Mouse (Mus musculus) forebrain, embryonic 15.5 days (tissue): ENCODE measurements at regions not wholly inside any gene's neighbourhood (a gene's known extent, or its start where the extent isn't known, plus 50 kb on each side); places are given as distances from the start of the nearest gene placed in this dataset.

Source experiments
- ATAC-seq: fragments of 200-750 bp; cut with Nextera tagmentation; replicated peaks from 2 replicates; pipeline ENCODE4 v1.8.0; 2017; ENCODE audit warnings: mild to moderate bottlenecking, moderate TSS enrichment, moderate library complexity
- H3K27ac ChIP-seq: fragments of 300-500 bp; sonication (generic); replicated peaks from 2 replicates; pipeline ENCODE4 v1.5.1; 2015; ENCODE audit warnings: mild to moderate bottlenecking, inconsistent platforms
- H3K27me3 ChIP-seq: fragments of 300-500 bp; sonication (generic); 2 replicates; pipeline ENCODE4 v1.6.1; 2015; ENCODE audit warnings: inconsistent platforms
- H3K36me3 ChIP-seq: fragments of 300-500 bp; sonication (generic); 2 replicates; pipeline ENCODE4 v1.6.1; 2015; ENCODE audit warnings: mild to moderate bottlenecking, inconsistent platforms
- H3K4me1 ChIP-seq: fragments of 300-500 bp; sonication (generic); 2 replicates; pipeline ENCODE4 v1.6.1; 2015; ENCODE audit warnings: inconsistent platforms
- H3K4me2 ChIP-seq: fragments of 300-500 bp; sonication (generic); replicated peaks from 2 replicates; pipeline ENCODE4 v1.6.1; 2015; ENCODE audit warnings: mild to moderate bottlenecking, inconsistent platforms
- H3K4me3 ChIP-seq: fragments of 300-500 bp; sonication (generic); 2 replicates; pipeline ENCODE4 v1.5.1; 2015; ENCODE audit warnings: mild to moderate bottlenecking, inconsistent platforms
- H3K9ac ChIP-seq: fragments of 300-500 bp; sonication (generic); replicated peaks from 2 replicates; pipeline ENCODE4 v1.6.1; 2015; ENCODE audit warnings: mild to moderate bottlenecking, inconsistent platforms
- H3K9me3 ChIP-seq: fragments of 300-500 bp; sonication (generic); 2 replicates; pipeline ENCODE4 v1.6.1; 2016; ENCODE audit warnings: inconsistent platforms
- WGBS: fragments of 180-500 bp; shearing (Covaris S2); methylation state at CpG from one replicate; pipeline ENCODE4 v1.1.7; 2015; ENCODE audit warnings: mixed read lengths; 5-methylcytosine and 5-hydroxymethylcytosine counted together

DNA sequence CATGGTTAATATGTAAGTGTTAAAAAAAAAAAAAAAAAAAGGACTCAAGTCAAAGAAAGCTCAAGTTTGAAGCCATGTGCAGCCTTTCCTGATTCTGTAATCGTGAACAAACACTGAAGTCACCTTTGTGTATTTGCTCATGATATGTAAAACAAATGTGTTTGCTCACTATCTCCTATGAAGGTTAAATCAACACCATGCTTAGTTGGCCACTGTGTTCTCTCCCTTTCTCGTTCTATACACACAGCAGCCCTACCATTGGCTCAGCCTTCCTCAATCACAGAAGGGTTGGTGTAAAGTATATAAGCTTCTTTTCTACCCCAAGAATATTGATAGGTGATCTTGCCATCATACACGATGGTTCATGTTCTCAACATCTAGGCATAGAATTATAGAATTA is 409.7 kb upstream of the Atp2b1 start:
- WGBS, result 91% methylated on average over 3 of the region's 3 CpGs
- no peak overlapping the region for H3K27ac ChIP-seq
- no peak overlapping the region for H3K4me2 ChIP-seq
- H3K9ac ChIP-seq, result no peak overlapping the region
- no peaks in the 10 kb centered on the region for H3K9me3 ChIP-seq
- no peak for ATAC-seq
- no peaks in the 10 kb centered on the region for H3K36me3 ChIP-seq
- H3K27me3 ChIP-seq, result no peaks in the 10 kb centered on the region
- no peaks in the 10 kb centered on the region for H3K4me1 ChIP-seq
- no peak overlapping the region for H3K4me3 ChIP-seq

GRCm38 (mm10) chr10:98508515-98509143 is 405.6 kb upstream of the Atp2b1 start:
- no peaks in the 10 kb centered on the region for H3K27me3 ChIP-seq
- no peak overlapping the region for H3K4me2 ChIP-seq
- no peak overlapping the region for H3K27ac ChIP-seq
- ATAC-seq, result no peak
- no peaks in the 10 kb centered on the region for H3K36me3 ChIP-seq
- no peaks in the 10 kb centered on the region for H3K4me1 ChIP-seq
- no peak overlapping the region for H3K4me3 ChIP-seq
- 56% methylated on average over 5 of the region's 5 CpGs for WGBS
- no peaks in the 10 kb centered on the region for H3K9me3 ChIP-seq
- H3K9ac ChIP-seq, result no peak overlapping the region

DNA sequence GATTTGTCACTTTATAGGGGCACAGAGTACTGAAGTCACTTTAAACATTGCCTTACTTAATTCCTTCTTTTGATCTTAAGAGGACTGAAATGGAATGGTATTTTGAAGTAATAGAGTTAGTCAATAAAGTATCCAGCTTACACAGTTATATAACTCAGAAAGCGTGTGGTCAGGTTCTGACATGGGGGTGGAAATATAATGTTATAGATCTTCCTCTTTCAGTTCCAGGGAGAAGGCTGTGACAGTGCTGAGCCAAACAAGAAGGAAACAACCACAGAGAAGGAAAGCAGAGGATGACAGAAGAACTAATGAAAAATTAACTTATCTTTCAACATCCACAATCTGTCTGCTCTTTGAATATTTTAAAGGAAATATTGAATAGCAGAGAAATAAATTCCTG is 399.4 kb upstream of the Atp2b1 start:
- Histone ChIP-seq H3K4me3 (no peak overlapping the region), H3K4me2 (no peak overlapping the region), H3K4me1 (no peaks in the 10 kb centered on the region), H3K27ac (no peak overlapping the region), H3K9me3 (no peaks in the 10 kb centered on the region), H3K9ac (no peak overlapping the region), H3K36me3 (no peaks in the 10 kb centered on the region), H3K27me3 (no peaks in the 10 kb centered on the region)
- WGBS, result 93% methylated on average over 1 of the region's 1 CpGs
- ATAC-seq, result no peak

DNA sequence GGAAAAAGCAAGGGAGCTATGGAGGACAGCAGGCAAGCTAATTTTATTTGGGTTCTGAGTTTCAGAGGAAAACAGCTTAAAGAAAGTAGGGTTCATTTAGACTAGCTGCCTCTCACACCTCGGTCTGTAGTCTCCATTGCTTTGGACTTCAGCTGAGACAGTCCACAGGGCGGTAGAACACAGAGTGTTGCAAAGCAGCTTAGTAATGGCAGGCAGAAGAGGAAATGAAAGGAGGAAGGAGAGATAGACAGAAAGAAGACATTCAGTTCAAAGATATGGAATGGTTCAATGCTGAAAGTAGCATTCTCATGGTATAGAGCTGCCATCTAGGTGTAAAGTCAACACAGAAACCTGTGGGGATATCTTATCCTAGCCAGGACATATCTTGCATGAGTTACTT is 396.6 kb upstream of the Atp2b1 start:
- WGBS, result 94% methylated on average over 2 of the region's 2 CpGs
- H3K4me3 ChIP-seq, result no peak overlapping the region
- no peaks in the 10 kb centered on the region for H3K9me3 ChIP-seq
- no peaks in the 10 kb centered on the region for H3K4me1 ChIP-seq
- no peaks in the 10 kb centered on the region for H3K36me3 ChIP-seq
- ATAC-seq, result no peak
- H3K27ac ChIP-seq, result no peak overlapping the region
- H3K9ac ChIP-seq, result no peak overlapping the region
- H3K4me2 ChIP-seq, result no peak overlapping the region
- H3K27me3 ChIP-seq, result no peaks in the 10 kb centered on the region

GRCm38 (mm10) chr10:98529565-98529964 is 384.6 kb upstream of the Atp2b1 start:
- no peaks in the 10 kb centered on the region for H3K4me1 ChIP-seq
- no peak for ATAC-seq
- no peaks in the 10 kb centered on the region for H3K27me3 ChIP-seq
- no peak overlapping the region for H3K4me2 ChIP-seq
- 58% methylated on average over 4 of the region's 4 CpGs for WGBS
- H3K4me3 ChIP-seq, result no peak overlapping the region
- no peak overlapping the region for H3K9ac ChIP-seq
- no peaks in the 10 kb centered on the region for H3K9me3 ChIP-seq
- H3K36me3 ChIP-seq, result no peaks in the 10 kb centered on the region
- H3K27ac ChIP-seq, result no peak overlapping the region

DNA sequence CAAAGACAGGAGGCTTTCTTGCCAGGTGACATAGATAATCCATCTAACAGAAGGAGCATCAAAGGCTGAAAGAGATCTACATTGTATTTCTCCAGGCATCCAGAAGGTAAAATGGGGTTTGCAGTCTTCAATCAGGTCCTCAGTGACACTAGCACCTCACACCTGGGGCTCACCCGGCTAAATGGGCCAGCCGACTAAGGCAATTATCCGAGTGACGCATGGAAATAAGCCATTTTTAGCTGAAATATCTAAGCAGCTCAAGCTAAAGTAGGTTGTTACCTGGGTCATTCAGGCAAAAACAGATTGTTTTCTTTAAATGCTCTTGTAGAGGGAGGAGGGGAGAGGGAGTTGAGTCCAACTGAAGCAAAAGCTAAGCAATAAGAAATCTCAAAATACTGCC is 382.8 kb upstream of the Atp2b1 start:
- no peak for ATAC-seq
- H3K27me3 ChIP-seq, result no peaks in the 10 kb centered on the region
- H3K36me3 ChIP-seq, result no peaks in the 10 kb centered on the region
- no peak overlapping the region for H3K4me2 ChIP-seq
- H3K9ac ChIP-seq, result no peak overlapping the region
- WGBS, result 92% methylated on average over 4 of the region's 4 CpGs
- H3K9me3 ChIP-seq, result no peaks in the 10 kb centered on the region
- no peaks in the 10 kb centered on the region for H3K4me1 ChIP-seq
- H3K27ac ChIP-seq, result no peak overlapping the region
- H3K4me3 ChIP-seq, result no peak overlapping the region

- Histone ChIP-seq H3K9ac (no peak overlapping the region), H3K4me2 (no peak overlapping the region), H3K27ac (no peak overlapping the region), H3K4me1 (no peaks in the 10 kb centered on the region), H3K27me3 (no peaks in the 10 kb centered on the region), H3K36me3 (no peaks in the 10 kb centered on the region), H3K9me3 (no peaks in the 10 kb centered on the region), H3K4me3 (no peak overlapping the region)
- no peak for ATAC-seq
- WGBS, result 93% methylated on average over 1 of the region's 1 CpGs
Measured at GRCm38 (mm10) chr10:98538706-98539105, 375.5 kb upstream of the Atp2b1 start.

DNA sequence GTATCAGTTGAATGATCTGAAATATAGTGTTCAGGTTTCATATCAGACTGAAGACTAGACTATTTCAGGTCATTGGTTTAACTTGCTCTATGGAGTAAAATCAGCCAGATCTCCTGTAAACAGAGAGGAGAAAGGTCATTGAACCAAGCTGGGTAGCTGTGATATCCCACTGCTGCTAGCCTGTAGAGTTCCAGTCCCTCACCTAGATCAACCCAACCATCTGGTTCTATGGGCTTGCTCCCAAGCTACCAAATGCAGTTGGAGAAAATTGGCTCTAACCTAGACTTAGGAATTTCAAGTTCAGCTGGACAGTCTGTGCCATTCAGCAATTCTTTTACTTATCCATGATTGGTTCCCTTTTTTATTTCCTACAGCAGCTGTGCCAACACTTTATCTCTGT is 373.1 kb upstream of the Atp2b1 start:
- Histone ChIP-seq H3K9me3 (no peaks in the 10 kb centered on the region), H3K4me3 (no peak overlapping the region), H3K4me2 (no peak overlapping the region), H3K27me3 (no peaks in the 10 kb centered on the region), H3K36me3 (no peaks in the 10 kb centered on the region), H3K27ac (no peak overlapping the region), H3K4me1 (no peaks in the 10 kb centered on the region), H3K9ac (no peak overlapping the region)
- ATAC-seq, result no peak

DNA sequence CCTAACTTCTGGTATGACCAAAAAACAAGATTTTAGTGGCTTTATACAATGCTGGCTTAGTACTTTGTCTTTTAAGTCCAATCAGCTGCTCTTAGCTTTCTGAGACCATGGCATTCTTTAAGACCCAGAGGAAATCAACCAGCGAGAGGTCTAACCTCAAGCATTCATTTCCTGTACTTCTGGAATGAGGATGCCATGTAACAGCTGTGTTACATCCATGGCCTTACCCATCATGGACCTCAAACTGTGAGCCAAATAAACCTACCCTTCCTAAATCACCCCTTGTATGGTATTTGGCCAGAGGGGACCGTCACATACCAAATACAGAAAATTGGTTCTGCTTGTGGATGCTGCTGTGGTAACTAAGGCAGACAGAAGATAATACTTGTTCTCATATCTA is 372.1 kb upstream of the Atp2b1 start:
- Histone ChIP-seq H3K4me3 (no peak overlapping the region), H3K27ac (no peak overlapping the region), H3K4me1 (no peaks in the 10 kb centered on the region), H3K27me3 (no peaks in the 10 kb centered on the region), H3K36me3 (no peaks in the 10 kb centered on the region), H3K9me3 (no peaks in the 10 kb centered on the region), H3K4me2 (no peak overlapping the region), H3K9ac (no peak overlapping the region)
- WGBS, result 93% methylated on average over 2 of the region's 2 CpGs
- ATAC-seq, result no peak

- Histone ChIP-seq H3K27ac (no peak overlapping the region), H3K4me1 (no peaks in the 10 kb centered on the region), H3K9ac (no peak overlapping the region), H3K36me3 (no peaks in the 10 kb centered on the region), H3K27me3 (no peaks in the 10 kb centered on the region), H3K9me3 (no peaks in the 10 kb centered on the region), H3K4me2 (no peak overlapping the region), H3K4me3 (no peak overlapping the region)
- no peak for ATAC-seq
- WGBS, result 25% methylated on average over 8 of the region's 8 CpGs
Measured at GRCm38 (mm10) chr10:98543253-98543997, 370.8 kb upstream of the Atp2b1 start.

GRCm38 (mm10) chr10:98543998-98544349 is 370.2 kb upstream of the Atp2b1 start:
- 67% methylated on average over 5 of the region's 5 CpGs for WGBS
- H3K4me2 ChIP-seq, result no peak overlapping the region
- H3K4me3 ChIP-seq, result no peak overlapping the region
- H3K27me3 ChIP-seq, result no peaks in the 10 kb centered on the region
- no peaks in the 10 kb centered on the region for H3K36me3 ChIP-seq
- H3K4me1 ChIP-seq, result no peaks in the 10 kb centered on the region
- no peak overlapping the region for H3K9ac ChIP-seq
- H3K27ac ChIP-seq, result no peak overlapping the region
- no peaks in the 10 kb centered on the region for H3K9me3 ChIP-seq
- ATAC-seq, result no peak

GRCm38 (mm10) chr10:98554575-98554974 is 359.6 kb upstream of the Atp2b1 start:
- 91% methylated on average over 3 of the region's 3 CpGs for WGBS
- Histone ChIP-seq H3K36me3 (no peaks in the 10 kb centered on the region), H3K4me2 (no peak overlapping the region), H3K4me1 (no peaks in the 10 kb centered on the region), H3K27ac (no peak overlapping the region), H3K4me3 (no peak overlapping the region), H3K9me3 (no peaks in the 10 kb centered on the region), H3K27me3 (no peaks in the 10 kb centered on the region), H3K9ac (no peak overlapping the region)
- ATAC-seq, result no peak

DNA sequence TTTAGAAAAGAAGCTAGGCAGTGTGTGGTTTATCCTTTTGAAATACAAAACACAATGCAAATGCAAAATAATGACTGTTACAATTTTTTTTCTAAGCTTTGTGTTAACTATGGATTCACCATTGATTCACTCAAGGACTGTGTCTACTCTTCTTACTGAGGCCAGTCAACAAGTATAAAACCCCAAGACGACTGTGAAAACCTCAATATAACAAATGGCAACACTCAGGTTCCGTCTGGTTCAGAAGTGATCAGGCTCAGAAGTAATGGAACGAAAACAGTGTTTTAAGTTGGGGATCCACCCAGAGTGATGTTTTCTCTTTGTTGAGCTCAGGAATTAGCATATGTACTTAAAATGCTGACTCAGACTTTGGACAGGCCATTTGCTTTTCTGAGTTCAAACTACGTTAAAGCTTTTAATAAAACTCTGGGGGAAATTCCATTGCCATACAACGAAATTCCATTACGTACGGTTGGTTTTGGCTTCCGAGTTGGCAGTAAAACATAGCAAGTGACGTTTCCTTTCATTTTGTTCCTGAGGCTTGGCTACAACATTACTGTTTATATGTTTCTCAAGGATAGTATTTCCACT is 356.6 kb upstream of the Atp2b1 start:
- 80% methylated on average over 9 of the region's 9 CpGs for WGBS
- no peaks in the 10 kb centered on the region for H3K27me3 ChIP-seq
- no peak overlapping the region for H3K4me2 ChIP-seq
- no peak overlapping the region for H3K27ac ChIP-seq
- no peak for ATAC-seq
- H3K36me3 ChIP-seq, result no peaks in the 10 kb centered on the region
- H3K9me3 ChIP-seq, result no peaks in the 10 kb centered on the region
- H3K4me3 ChIP-seq, result no peak overlapping the region
- no peak overlapping the region for H3K9ac ChIP-seq
- no peaks in the 10 kb centered on the region for H3K4me1 ChIP-seq
